Comparison of ENCODE assay signal across 8 mouse cellular contexts in the genomic region with DNA sequence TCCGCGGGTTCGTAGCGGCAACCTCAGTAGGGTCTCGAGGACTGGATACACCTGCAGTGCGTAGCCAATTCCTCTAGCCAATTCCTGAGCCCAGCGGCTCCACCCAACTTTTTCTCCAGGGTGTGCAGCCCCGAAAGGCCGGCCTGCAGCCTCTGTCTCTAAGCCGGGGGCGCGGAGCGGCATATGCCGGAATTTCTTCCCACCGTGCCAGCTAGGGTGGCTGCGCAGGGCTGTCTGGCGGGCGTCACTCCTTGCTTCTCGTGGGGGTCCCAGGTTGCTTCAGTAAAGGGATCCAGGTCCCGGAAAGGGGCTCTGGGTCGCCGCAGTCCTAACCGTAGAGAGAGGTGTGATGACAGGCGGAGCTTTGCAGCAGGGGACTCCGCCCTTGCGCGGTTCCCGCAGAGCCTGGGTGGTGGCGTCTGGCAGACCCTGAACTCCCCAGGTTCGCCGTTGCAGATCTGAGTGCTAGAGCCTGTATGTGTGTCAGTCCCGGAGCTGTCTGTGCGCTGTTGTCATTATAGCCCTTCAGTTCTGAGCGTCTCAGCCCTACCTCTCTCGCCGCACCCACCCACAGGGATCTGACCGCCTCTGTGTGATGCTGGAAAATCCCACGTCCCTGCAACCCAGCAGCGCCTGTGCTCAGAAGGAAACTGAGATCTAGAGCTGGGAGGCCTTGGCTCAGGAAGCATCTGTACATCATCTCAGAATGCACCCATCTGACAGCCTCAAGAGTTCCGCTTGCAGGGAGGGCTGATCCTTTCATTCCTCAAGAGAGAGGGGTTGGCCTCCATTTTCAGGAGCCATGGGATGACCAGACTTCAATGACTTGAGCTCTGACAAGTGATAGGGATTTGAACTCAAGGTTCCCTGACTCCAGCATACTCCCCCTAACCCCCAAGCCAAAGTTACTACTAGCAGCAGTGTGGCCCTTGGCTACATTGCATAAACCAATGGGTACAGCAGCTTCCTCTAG. TPM values are rescaled to one million over a fixed set of nuclear protein-coding genes. Genes with fewer than 3 reads are reported as not detected.
A peak's percentile ranks its signal among the peaks of the same experiment; 100 is the strongest.
DNase-seq lines count a peak whose midpoint lies in the region; ATAC-seq and TF ChIP-seq lines count a peak whose summit lies in the region.

No protein-coding gene starts in this region.

- peak overlapping the region; percentile 48 for H3K9ac ChIP-seq in lung, embryonic 14.5 days
- peak overlapping the region; percentile 56 for H3K9ac ChIP-seq in lung, embryonic 16.5 days (ENCODE audit: low read length)

- no peaks in the 10 kb centered on the region for H3K4me1 ChIP-seq in lung, embryonic 14.5 days (ENCODE audit: insufficient read depth)
- H3K4me1 ChIP-seq in cerebellum, adult 2 months (ENCODE audit: control insufficient read depth, insufficient read depth, low read length): peaks cover 8% of the 10 kb centered on the region
- peaks cover 27% of the 10 kb centered on the region for H3K4me1 ChIP-seq in heart, embryonic 10.5 days
- peaks cover 6% of the 10 kb centered on the region; the same call in 1 of the 2 replicates for H3K4me1 ChIP-seq in lung, embryonic 16.5 days (replicated peaks; ENCODE audit: control insufficient read depth, insufficient read depth, low read length)

- peak overlapping the region; percentile 53 for H3K4me3 ChIP-seq in lung, embryonic 14.5 days (ENCODE audit: low read depth, low read length)
- peak overlapping the region; percentile 75 for H3K4me3 ChIP-seq in cerebellum, adult 2 months (replicated peaks; ENCODE audit: insufficient read depth, low read depth, low read length)
- peak overlapping the region; percentile 65 for H3K4me3 ChIP-seq in heart, embryonic 10.5 days
- H3K4me3 ChIP-seq in lung, embryonic 16.5 days (ENCODE audit: low read length): peak overlapping the region; percentile 64

- ATAC-seq in lung, embryonic 14.5 days (ENCODE audit: insufficient read depth): peak; percentile 38
- ATAC-seq in lung, embryonic 16.5 days (ENCODE audit: low read depth): peak; percentile 18

- peak overlapping the region; percentile 98 for H3K4me2 ChIP-seq in lung, embryonic 14.5 days
- H3K4me2 ChIP-seq in lung, embryonic 16.5 days (ENCODE audit: low read depth, low read length): peak overlapping the region; percentile 100

- peaks cover 47% of the 10 kb centered on the region for H3K27me3 ChIP-seq in lung, embryonic 14.5 days (ENCODE audit: insufficient read depth, low read length)
- H3K27me3 ChIP-seq in cerebellum, adult 2 months (ENCODE audit: control insufficient read depth, insufficient read depth, low read length): no peaks in the 10 kb centered on the region
- H3K27me3 ChIP-seq in heart, embryonic 10.5 days (ENCODE audit: insufficient read depth, poor library complexity, severe bottlenecking): peaks cover 83% of the 10 kb centered on the region
- peaks cover 33% of the 10 kb centered on the region for H3K27me3 ChIP-seq in lung, embryonic 16.5 days (ENCODE audit: control insufficient read depth, insufficient read depth, low read depth, low read length)

- no peak overlapping the region for H3K27ac ChIP-seq in lung, embryonic 14.5 days (ENCODE audit: low read depth)
- peak overlapping the region; percentile 42; the same call in 1 of the 2 replicates for H3K27ac ChIP-seq in cerebellum, adult 2 months (ENCODE audit: insufficient read depth, low read length)
- H3K27ac ChIP-seq in heart, embryonic 10.5 days: peak overlapping the region; percentile 31; the same call in 1 of the 2 replicates
- H3K27ac ChIP-seq in lung, embryonic 16.5 days (ENCODE audit: low read length): no peak overlapping the region

- DNase-seq in lung, embryonic 14.5 days: peak; percentile 19
- no peak for DNase-seq in lung, postnatal 10 days
- DNase-seq in cerebellum, adult 2 months: peak; percentile 65 to 70
- no peak for DNase-seq in heart, embryonic 10.5 days (ENCODE audit: low spot score)
- DNase-seq in layer of hippocampus, adult 8-10 months (ENCODE audit: low spot score in 2 of 2): peak; percentile 65
- peak; percentile 56 for DNase-seq in right cerebral cortex, postnatal 4 days
- no peak for DNase-seq in urinary bladder, postnatal 10 days (ENCODE audit: low spot score)

- H3K36me3 ChIP-seq in lung, embryonic 14.5 days (ENCODE audit: insufficient read depth): no peaks in the 10 kb centered on the region
- no peaks in the 10 kb centered on the region for H3K36me3 ChIP-seq in heart, embryonic 10.5 days
- no peaks in the 10 kb centered on the region for H3K36me3 ChIP-seq in lung, embryonic 16.5 days (ENCODE audit: control insufficient read depth, insufficient read depth, low read length)

- WGBS in lung, embryonic 14.5 days: 2% methylated on average over 40 of the region's 40 CpGs
- 2% methylated on average over 40 of the region's 40 CpGs for WGBS in cerebellum, adult 2 months
- 2% methylated on average over 40 of the region's 40 CpGs for WGBS in heart, embryonic 10.5 days
- WGBS in lung, embryonic 16.5 days: 1% methylated on average over 40 of the region's 40 CpGs

- no peaks in the 10 kb centered on the region for H3K9me3 ChIP-seq in lung, embryonic 14.5 days (ENCODE audit: low read depth, low read length)
- no peaks in the 10 kb centered on the region for H3K9me3 ChIP-seq in heart, embryonic 10.5 days
- H3K9me3 ChIP-seq in lung, embryonic 16.5 days (ENCODE audit: control insufficient read depth, low read length): no peaks in the 10 kb centered on the region

- TF ChIP-seq POLR2A in cerebellum, adult 2 months (IDR thresholded peaks at IDR 0.05; ENCODE audit: borderline replicate concordance, insufficient read depth, low read length): no peak

- TF ChIP-seq CTCF in lung, embryonic 14.5 days (IDR thresholded peaks at IDR 0.05; ENCODE audit: low read depth): no peak
- no peak for TF ChIP-seq CTCF in cerebellum, adult 2 months (IDR thresholded peaks at IDR 0.05; ENCODE audit: borderline replicate concordance, insufficient read depth, low read depth, low read length)

RNA-seq across cellular contexts. Expression of gene Ablim2, which starts 0.7 kb away (rescaled TPM):
- 0.36 and 0.45 TPM in 2 replicates for polyA plus RNA-seq in lung, embryonic 14.5 days (2014; fragmentation: Nextera tagmentation; extraction: Ambion mirVana)
- 89.2 and 99.9 TPM in 2 replicates for polyA plus RNA-seq in cerebellum, adult 2 months (2012; rRNA removed)
- 1.7 and 2.6 TPM in 2 replicates for polyA plus RNA-seq in heart, embryonic 10.5 days (2016; fragmentation: Nextera tagmentation; extraction: Ambion mirVana)
- 100 to 1,000 TPM; 114 to 158 (median 135) TPM for total RNA-seq in layer of hippocampus, adult 8-10 months (2022)
- polyA plus RNA-seq in lung, embryonic 16.5 days (2015; fragmentation: Nextera tagmentation; extraction: Ambion mirVana): 0.77 and 1.5 TPM in 2 replicates

RNA-seq across cellular contexts. Expression of gene Sh3tc1, which starts 18.6 kb away (rescaled TPM):
- 8.7 and 10.6 TPM in 2 replicates for polyA plus RNA-seq in lung, embryonic 14.5 days (2014; fragmentation: Nextera tagmentation; extraction: Ambion mirVana)
- 1.2 and 1.7 TPM in 2 replicates for polyA plus RNA-seq in cerebellum, adult 2 months (2012; rRNA removed)
- 7.8 and 13.1 TPM in 2 replicates for polyA plus RNA-seq in heart, embryonic 10.5 days (2016; fragmentation: Nextera tagmentation; extraction: Ambion mirVana)
- total RNA-seq in layer of hippocampus, adult 8-10 months (2022): 1 to 10 TPM; 1.9 to 3.8 (median 3.1) TPM
- polyA plus RNA-seq in lung, embryonic 16.5 days (2015; fragmentation: Nextera tagmentation; extraction: Ambion mirVana): 15.3 and 16.8 TPM in 2 replicates

Comparison
In these comparisons a context has a peak if more than half of its experiments do, and no peak if none do; other contexts are left out.
1. DNase-seq: peak in lung, embryonic 14.5 days (single experiment), cerebellum, adult 2 months (2 of 2), layer of hippocampus, adult 8-10 months (2 of 2) and right cerebral cortex, postnatal 4 days (single experiment); none in lung, postnatal 10 days (single experiment), heart, embryonic 10.5 days (single experiment) and urinary bladder, postnatal 10 days (single experiment).
2. H3K27ac ChIP-seq: peak in cerebellum, adult 2 months (single experiment) and heart, embryonic 10.5 days (single experiment); none in lung, embryonic 14.5 days (single experiment) and lung, embryonic 16.5 days (single experiment).
3. RNA of gene Ablim2, which starts 0.7 kb away (polyA plus RNA-seq): 89.2 to 99.9 TPM in cerebellum, adult 2 months; 1.7 to 2.6 TPM in heart, embryonic 10.5 days, 0.77 to 1.5 TPM in lung, embryonic 16.5 days and 0.36 to 0.45 TPM in lung, embryonic 14.5 days; every median in the first group is over 10 times any median in the second.
4. Peak in every context shown above with its lines, with median percentiles within 50 percentile points of each other: H3K4me3 ChIP-seq.